Mouse (Mus musculus) embryonic facial prominence, embryonic 11.5 days (tissue): ENCODE data around the gene Spata45. TPM values are rescaled to one million over a fixed set of nuclear protein-coding genes. Genes with fewer than 3 reads are reported as not detected.

Experiments
- ATAC-seq: fragments of 200-750 bp; cut with Nextera tagmentation; replicated peaks from 2 replicates; pipeline ENCODE4 v1.8.0; 2017; ENCODE audit warnings: low read depth; ENCODE audit not compliant: insufficient number of reproducible peaks, low FRiP score, low TSS enrichment
- DNase-seq: peaks from one replicate; pipeline ENCODE4 v3.0.0-alpha.2; 2015; ENCODE audit warnings: low spot score
- H3K27ac ChIP-seq: fragments of 300-500 bp; sonication (generic); replicated peaks from 2 replicates; pipeline ENCODE4 v1.5.1; 2014; ENCODE audit warnings: mild to moderate bottlenecking, low read depth, low read length, control low read depth
- H3K27me3 ChIP-seq: fragments of 300-500 bp; sonication (generic); 2 replicates; pipeline ENCODE4 v1.6.1; 2014; ENCODE audit warnings: mild to moderate bottlenecking, low read length, moderate library complexity, mixed read lengths; ENCODE audit not compliant: control insufficient read depth, insufficient read depth
- H3K36me3 ChIP-seq: fragments of 300-500 bp; sonication (generic); replicated peaks from 2 replicates; pipeline ENCODE4 v1.6.1; 2014; ENCODE audit warnings: low read depth, mild to moderate bottlenecking, low read length, moderate library complexity, mixed read lengths; ENCODE audit not compliant: control insufficient read depth, insufficient read depth
- H3K4me1 ChIP-seq: fragments of 300-500 bp; sonication (generic); 2 replicates; pipeline ENCODE4 v1.6.1; 2014; ENCODE audit warnings: low read length, mixed read lengths; ENCODE audit not compliant: control insufficient read depth, insufficient read depth
- H3K4me2 ChIP-seq: fragments of 300-500 bp; sonication (generic); 2 replicates; pipeline ENCODE4 v1.6.1; 2014; ENCODE audit warnings: low read depth, mild to moderate bottlenecking, control low read depth, low read length, moderate library complexity
- H3K4me3 ChIP-seq: fragments of 300-500 bp; sonication (generic); 2 replicates; pipeline ENCODE4 v1.5.1; 2014; ENCODE audit warnings: low read depth, low read length, control low read depth
- H3K9ac ChIP-seq: fragments of 300-500 bp; sonication (generic); replicated peaks from 2 replicates; pipeline ENCODE4 v1.6.1; 2014; ENCODE audit warnings: mild to moderate bottlenecking, control low read depth, low read length
- H3K9me3 ChIP-seq: fragments of 300-500 bp; sonication (generic); replicated peaks from 2 replicates; pipeline ENCODE4 v1.6.1; 2016; ENCODE audit warnings: mild to moderate bottlenecking, low read length, inconsistent platforms, mixed read lengths; ENCODE audit not compliant: control insufficient read depth
- WGBS: fragments of 180-500 bp; shearing (Covaris S2); extraction: QIAGEN DNeasy Blood & Tissue Kit; methylation state at CpG from one replicate; pipeline ENCODE4 v1.1.7; 2014; 5-methylcytosine and 5-hydroxymethylcytosine counted together
- polyA plus RNA-seq: library from polyadenylated mRNA; unstranded; fragments of >200 nt; fragmentation: Nextera tagmentation; extraction: Ambion mirVana; gene quantifications from 2 replicates; pipeline ENCODE4 v1.2.1, GENCODE M21; 2014

Spata45 gene
- polyA plus RNA-seq, 1 experiment from 2014 or later = not detected

- no peak for ATAC-seq
- Histone ChIP-seq H3K36me3 (no peaks in the 10 kb centered on the region), H3K27me3 (no peaks in the 10 kb centered on the region), H3K9me3 (no peaks in the 10 kb centered on the region), H3K4me2 (no peak overlapping the region), H3K9ac (no peak overlapping the region), H3K27ac (no peak overlapping the region), H3K4me3 (no peak overlapping the region), H3K4me1 (no peaks in the 10 kb centered on the region)
- WGBS = 98% methylated on average over 2 of the region's 2 CpGs
- no peak for DNase-seq
These were observed 8.8 kb downstream of the Spata45 start for GRCm38 (mm10) chr1:191045264-191045663.

GRCm38 (mm10) chr1:191046231-191046824 is 9.9 kb downstream of the Spata45 start:
- H3K27me3 ChIP-seq = no peaks in the 10 kb centered on the region
- 73% methylated on average over 7 of the region's 7 CpGs for WGBS
- H3K36me3 ChIP-seq = no peaks in the 10 kb centered on the region
- H3K4me1 ChIP-seq = no peaks in the 10 kb centered on the region
- H3K4me2 ChIP-seq = no peak overlapping the region
- H3K9ac ChIP-seq = no peak overlapping the region
- no peak overlapping the region for H3K4me3 ChIP-seq
- H3K9me3 ChIP-seq = no peaks in the 10 kb centered on the region
- H3K27ac ChIP-seq = no peak overlapping the region
- ATAC-seq = no peak
- DNase-seq = no peak

GRCm38 (mm10) chr1:191053555-191053954 is 17.1 kb downstream of the Spata45 start:
- H3K4me2 ChIP-seq = no peak overlapping the region
- no peaks in the 10 kb centered on the region for H3K4me1 ChIP-seq
- ATAC-seq (no peak), DNase-seq (no peak)
- no peaks in the 10 kb centered on the region for H3K27me3 ChIP-seq
- H3K36me3 ChIP-seq = no peaks in the 10 kb centered on the region
- WGBS = 83% methylated on average over 3 of the region's 3 CpGs
- no peak overlapping the region for H3K4me3 ChIP-seq
- H3K9ac ChIP-seq = no peak overlapping the region
- no peak overlapping the region for H3K27ac ChIP-seq
- no peaks in the 10 kb centered on the region for H3K9me3 ChIP-seq

- Histone ChIP-seq H3K9ac (no peak overlapping the region), H3K4me2 (no peak overlapping the region), H3K4me1 (no peaks in the 10 kb centered on the region), H3K27me3 (no peaks in the 10 kb centered on the region), H3K9me3 (no peaks in the 10 kb centered on the region), H3K4me3 (no peak overlapping the region), H3K27ac (no peak overlapping the region), H3K36me3 (no peaks in the 10 kb centered on the region)
- WGBS = 70% methylated on average over 8 of the region's 8 CpGs
- ATAC-seq = no peak
- DNase-seq = no peak
These were observed 18.6 kb downstream of the Spata45 start for GRCm38 (mm10) chr1:191054870-191055532.

GRCm38 (mm10) chr1:191055533-191055873 is 19.1 kb downstream of the Spata45 start:
- Histone ChIP-seq H3K27ac (no peak overlapping the region), H3K4me2 (no peak overlapping the region), H3K9me3 (no peaks in the 10 kb centered on the region), H3K27me3 (no peaks in the 10 kb centered on the region), H3K4me3 (no peak overlapping the region), H3K4me1 (no peaks in the 10 kb centered on the region), H3K36me3 (no peaks in the 10 kb centered on the region), H3K9ac (no peak overlapping the region)
- ATAC-seq = no peak
- no peak for DNase-seq
- 68% methylated on average over 2 of the region's 2 CpGs for WGBS

GRCm38 (mm10) chr1:191057461-191057860 is 21.0 kb downstream of the Spata45 start:
- DNase-seq (no peak), ATAC-seq (no peak)
- no peak overlapping the region for H3K27ac ChIP-seq
- H3K4me2 ChIP-seq = no peak overlapping the region
- H3K36me3 ChIP-seq = no peaks in the 10 kb centered on the region
- no peaks in the 10 kb centered on the region for H3K9me3 ChIP-seq
- no peaks in the 10 kb centered on the region; the same call in 1 of the 2 replicates for H3K4me1 ChIP-seq
- WGBS = 67% methylated on average over 3 of the region's 3 CpGs
- no peak overlapping the region for H3K9ac ChIP-seq
- no peak overlapping the region for H3K4me3 ChIP-seq
- no peaks in the 10 kb centered on the region for H3K27me3 ChIP-seq

DNA sequence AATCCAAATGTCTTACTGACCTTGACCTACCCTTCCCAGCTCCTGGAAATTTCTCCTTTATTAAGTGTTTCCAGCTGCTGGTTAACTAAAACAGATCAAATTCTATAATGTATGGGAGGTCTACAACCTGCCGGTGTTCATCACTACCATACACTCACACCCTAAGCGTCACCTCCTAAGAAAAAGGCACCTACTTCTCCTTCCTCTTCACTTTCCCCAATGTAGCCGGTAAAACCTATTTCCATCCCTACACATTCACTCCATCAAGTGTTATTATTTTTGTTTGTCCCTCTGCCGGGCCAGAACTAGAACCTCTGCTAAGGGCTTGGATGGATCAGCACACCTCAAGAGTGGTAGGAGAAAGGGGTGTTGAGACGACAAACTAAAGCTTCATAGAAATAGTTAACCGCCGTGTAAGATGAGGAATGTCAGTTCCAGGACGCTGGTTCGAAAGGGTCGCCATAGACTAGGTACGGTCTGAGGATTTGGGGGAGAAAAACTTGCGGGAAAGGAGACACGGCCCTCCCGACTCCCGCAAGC is 25.9 kb downstream of the Spata45 start:
- Histone ChIP-seq H3K9me3 (no peaks in the 10 kb centered on the region), H3K27me3 (no peaks in the 10 kb centered on the region), H3K36me3 (no peaks in the 10 kb centered on the region; the same call in 1 of the 2 replicates), H3K27ac (no peak overlapping the region), H3K4me3 (peak overlapping the region; percentile 92), H3K4me1 (no peaks in the 10 kb centered on the region; the same call in 1 of the 2 replicates), H3K4me2 (peak overlapping the region; percentile 62), H3K9ac (peak overlapping the region; percentile 90)
- WGBS = 4% methylated on average over 15 of the region's 15 CpGs
- DNase-seq = peak; percentile 65
- ATAC-seq = no peak; the same call in 1 of the 2 replicates
